ENCODE assay signal across 8 mouse cellular contexts in genomic region chr11:58640272-58640867, GRCm38 (mm10). TPM values are rescaled to one million over a fixed set of nuclear protein-coding genes. Genes with fewer than 3 reads are reported as not detected.
DNase-seq lines count a peak whose midpoint lies in the region; ATAC-seq and TF ChIP-seq lines count a peak whose summit lies in the region.

TSS of gene Trim58 (plus strand) at chr11:58640465.

- H3K9ac ChIP-seq in heart, embryonic 12.5 days: peak within 1 kb of the TSS; percentile 59
- peak within 1 kb of the TSS; percentile 92 for H3K9ac ChIP-seq in liver, postnatal 0 days (replicated peaks)
- no peak within 1 kb of the TSS; the same call in 1 of the 2 replicates for H3K9ac ChIP-seq in stomach, embryonic 14.5 days (replicated peaks; ENCODE audit: low read depth, low read length)

- peak within 1 kb of the TSS; percentile 47 for H3K4me3 ChIP-seq in heart, embryonic 12.5 days
- H3K4me3 ChIP-seq in hindbrain, embryonic 10.5 days: peak within 1 kb of the TSS; percentile 52
- H3K4me3 ChIP-seq in liver, postnatal 0 days (ENCODE audit: low read depth, low read length): peak within 1 kb of the TSS; percentile 68
- H3K4me3 ChIP-seq in stomach, embryonic 14.5 days (ENCODE audit: low read depth, low read length): peak within 1 kb of the TSS; percentile 25

- H3K4me1 ChIP-seq in heart, embryonic 12.5 days (replicated peaks): peaks cover 8% of the 10 kb centered on the region
- peaks cover 10% of the 10 kb centered on the region for H3K4me1 ChIP-seq in hindbrain, embryonic 10.5 days (replicated peaks)
- peaks cover 2% of the 10 kb centered on the region; the same call in 1 of the 2 replicates for H3K4me1 ChIP-seq in liver, postnatal 0 days (ENCODE audit: insufficient read depth)
- peaks cover 4% of the 10 kb centered on the region; the same call in 1 of the 2 replicates for H3K4me1 ChIP-seq in stomach, embryonic 14.5 days (ENCODE audit: control insufficient read depth, insufficient read depth, low read length)

- H3K27me3 ChIP-seq in heart, embryonic 12.5 days (replicated peaks): peaks cover 41% of the 10 kb centered on the region
- H3K27me3 ChIP-seq in hindbrain, embryonic 10.5 days (ENCODE audit: insufficient read depth, poor library complexity, severe bottlenecking): peaks cover 41% of the 10 kb centered on the region
- H3K27me3 ChIP-seq in liver, postnatal 0 days (ENCODE audit: insufficient read depth, low read length): peaks cover 9% of the 10 kb centered on the region
- no peaks in the 10 kb centered on the region for H3K27me3 ChIP-seq in stomach, embryonic 14.5 days (ENCODE audit: control insufficient read depth, insufficient read depth, low read length)

- 0 out of 2 replicates have a peak, but pooled peaks have one; percentile 7 for TF ChIP-seq CTCF in liver, postnatal 0 days (IDR thresholded peaks at IDR 0.05; ENCODE audit: low read depth)

- peak within 1 kb of the TSS; percentile 56 for H3K27ac ChIP-seq in heart, embryonic 12.5 days (ENCODE audit: poor library complexity, severe bottlenecking)
- H3K27ac ChIP-seq in hindbrain, embryonic 10.5 days: peak within 1 kb of the TSS; percentile 79
- H3K27ac ChIP-seq in liver, postnatal 0 days (ENCODE audit: low read depth): peak within 1 kb of the TSS; percentile 99
- no peak within 1 kb of the TSS; the same call in 1 of the 2 replicates for H3K27ac ChIP-seq in stomach, embryonic 14.5 days (ENCODE audit: low read length)

- no peaks in the 10 kb centered on the region for H3K9me3 ChIP-seq in heart, embryonic 12.5 days (replicated peaks)
- no peaks in the 10 kb centered on the region for H3K9me3 ChIP-seq in hindbrain, embryonic 10.5 days
- H3K9me3 ChIP-seq in liver, postnatal 0 days (ENCODE audit: low read length): no peaks in the 10 kb centered on the region
- no peaks in the 10 kb centered on the region for H3K9me3 ChIP-seq in stomach, embryonic 14.5 days (ENCODE audit: control insufficient read depth, low read depth, low read length)

- WGBS in heart, embryonic 12.5 days: 3% methylated on average over 34 of the region's 34 CpGs
- 6% methylated on average over 34 of the region's 34 CpGs for WGBS in hindbrain, embryonic 10.5 days
- under 1% methylated on average over 30 of the region's 34 CpGs for WGBS in liver, postnatal 0 days (ENCODE audit: insufficient replicate concordance)
- 4% methylated on average over 34 of the region's 34 CpGs for WGBS in stomach, embryonic 14.5 days

- H3K36me3 ChIP-seq in heart, embryonic 12.5 days: no peaks in the 10 kb centered on the region
- no peaks in the 10 kb centered on the region for H3K36me3 ChIP-seq in hindbrain, embryonic 10.5 days
- H3K36me3 ChIP-seq in liver, postnatal 0 days (replicated peaks; ENCODE audit: insufficient read depth, low read length): peaks cover 13% of the 10 kb centered on the region
- no peaks in the 10 kb centered on the region for H3K36me3 ChIP-seq in stomach, embryonic 14.5 days (ENCODE audit: control insufficient read depth, insufficient read depth, low read length)

- no peak for DNase-seq in heart, postnatal 25 days (ENCODE audit: low spot score)
- DNase-seq in MEL-GATA-1-ER (ENCODE audit: extremely low read depth, low read depth): peak; percentile 73
- DNase-seq in embryo, embryonic 9.5 days (ENCODE audit: extremely low spot score): peak; percentile 50
- DNase-seq in hindbrain, embryonic 10.5 days (ENCODE audit: low spot score): peak; percentile 43
- peak; percentile 77 for DNase-seq in liver, postnatal 0 days

- H3K4me2 ChIP-seq in heart, embryonic 12.5 days: peak within 1 kb of the TSS; percentile 71
- peak within 1 kb of the TSS; percentile 70 for H3K4me2 ChIP-seq in liver, postnatal 0 days (ENCODE audit: low read depth, low read length)
- H3K4me2 ChIP-seq in stomach, embryonic 14.5 days (replicated peaks; ENCODE audit: low read depth, low read length): peak within 1 kb of the TSS; percentile 64

- TF ChIP-seq EP300 in liver, postnatal 0 days (IDR thresholded peaks at IDR 0.05; ENCODE audit: low read depth): no peak

- intact Hi-C loops in heart, postnatal 25 days (cut with DNase I): no loop called here

- ATAC-seq in heart, embryonic 12.5 days (ENCODE audit: insufficient number of reproducible peaks, low FRiP score): peak; percentile 35
- ATAC-seq in liver, postnatal 0 days: peak; percentile 22
- no peak for ATAC-seq in stomach, embryonic 14.5 days (ENCODE audit: insufficient number of reproducible peaks, insufficient read depth, low FRiP score, low read depth)
- no peak for ATAC-seq in inflammation-experienced regulatory T-cells, adult 6 months

RNA-seq across cellular contexts. Expression of gene Trim58, which starts in this region (rescaled TPM):
- 1.5 and 2.0 TPM in 2 replicates for polyA plus RNA-seq in heart, embryonic 12.5 days (2016; fragmentation: Nextera tagmentation; extraction: Ambion mirVana)
- under 1 TPM in 1 of 2 experiments, not detected in 1; 0.10 TPM for total RNA-seq in heart, postnatal 25 days (2021)
- polyA plus RNA-seq in hindbrain, embryonic 10.5 days (2016; fragmentation: Nextera tagmentation; extraction: Ambion mirVana): 0.54 and 0.60 TPM in 2 replicates
- polyA plus RNA-seq in liver, postnatal 0 days (2015; fragmentation: Nextera tagmentation; extraction: Ambion mirVana): 5.8 and 5.9 TPM in 2 replicates
- 0.14 TPM in 1 of 2 replicates, not detected in the other for polyA plus RNA-seq in stomach, embryonic 14.5 days (2014; fragmentation: Nextera tagmentation; extraction: Ambion mirVana)
- polyA plus RNA-seq in inflammation-experienced regulatory T-cells, adult 6 months (2017; shearing (Covaris generic)): not detected

Comparison
In these comparisons a context has a peak if more than half of its experiments do, and no peak if none do; other contexts are left out.
1. Peak in DNase-seq, H3K4me3 ChIP-seq and H3K27ac ChIP-seq in hindbrain, embryonic 10.5 days; RNA of the gene not detected or under 1 TPM.
2. ATAC-seq: peak in heart, embryonic 12.5 days (single experiment) and liver, postnatal 0 days (single experiment); none in stomach, embryonic 14.5 days (single experiment) and inflammation-experienced regulatory T-cells, adult 6 months (single experiment).
3. Peak in every context shown above with its lines, with median percentiles within 50 percentile points of each other: H3K4me2 ChIP-seq and H3K4me3 ChIP-seq.